Mouse (Mus musculus): ENCODE results near the gene Tspan14. TPM values are rescaled to one million over a fixed set of nuclear protein-coding genes. Genes with fewer than 3 reads are reported as not detected.

Gene Tspan14
- polyA plus RNA-seq, 1 experiment from 2014 or later = 92.5 TPM

DNA sequence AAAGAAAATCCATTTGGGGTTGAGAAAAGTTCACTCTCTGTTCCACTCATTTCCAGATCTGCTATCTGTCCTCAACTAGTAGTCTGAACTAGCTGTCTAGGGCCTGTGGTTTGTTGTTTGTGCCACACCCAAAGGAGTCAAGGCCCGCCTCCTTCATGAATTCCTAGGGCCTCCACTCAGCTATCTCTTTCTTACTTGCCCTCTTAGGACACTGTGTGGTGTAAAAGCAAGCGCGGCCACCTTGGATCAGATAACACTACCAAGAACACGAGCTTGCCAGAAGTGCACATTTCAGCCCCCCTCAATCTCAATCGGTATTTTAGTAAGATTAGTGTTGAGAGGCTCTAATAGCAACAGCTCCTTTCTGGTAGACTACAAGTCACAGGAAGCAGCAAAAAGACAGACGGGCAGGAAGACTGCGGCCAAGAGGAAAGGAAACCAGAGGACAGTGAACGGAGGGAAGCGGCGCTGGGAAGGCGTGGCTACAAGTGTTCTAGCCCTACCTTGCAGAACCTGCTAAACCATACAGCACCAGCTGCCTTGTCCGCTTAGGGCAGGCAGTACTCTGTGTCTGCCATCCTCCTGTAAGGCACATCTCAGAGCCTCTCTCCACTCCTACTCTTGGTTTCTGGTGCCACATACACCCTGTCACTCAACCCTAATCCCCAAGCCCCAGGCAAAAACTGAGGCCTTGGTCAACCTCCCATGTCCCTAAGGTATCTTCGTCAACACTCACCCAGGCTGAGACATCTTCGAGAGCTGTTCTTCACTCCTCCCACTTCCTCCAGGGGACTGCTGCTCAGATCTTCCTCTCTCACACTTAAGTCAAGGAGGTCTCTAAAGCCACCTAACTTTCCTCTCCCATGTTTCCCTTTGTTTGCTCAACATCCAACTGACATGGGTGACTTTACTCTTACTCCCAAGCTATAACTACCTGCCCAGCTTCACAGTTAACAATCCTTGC lies 18.9 kb downstream of the Tspan14 start:
- WGBS = 82% methylated on average over 14 of the region's 14 CpGs

DNA sequence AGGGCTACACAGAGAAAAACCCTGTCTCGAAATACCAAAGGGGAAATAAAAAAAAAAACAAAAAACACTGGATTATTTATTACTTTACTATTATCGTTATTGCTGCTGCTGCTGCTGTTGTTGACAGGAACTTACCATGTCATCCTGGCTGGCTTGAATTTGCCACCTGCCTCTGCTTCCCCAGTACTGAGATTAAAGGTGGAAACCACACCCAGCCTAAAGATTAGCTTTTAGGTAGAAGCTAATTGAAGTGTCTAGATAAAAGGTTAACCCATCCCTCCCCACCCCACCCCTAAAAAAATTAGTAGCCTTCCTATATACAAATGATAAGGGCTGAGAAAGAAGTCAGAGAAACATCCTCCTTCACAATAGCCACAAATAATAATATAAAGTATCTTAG lies 22.8 kb downstream of the Tspan14 start:
- Histone ChIP-seq H3K36me3 (replicated peaks; ENCODE audit: control insufficient read depth, insufficient read depth, low read depth, low read length) (no peaks in the 10 kb centered on the region; the same call in 1 of the 2 replicates), H3K4me1 (ENCODE audit: control insufficient read depth, insufficient read depth, low read length) (no peaks in the 10 kb centered on the region), H3K9ac (replicated peaks; ENCODE audit: low read length) (no peak overlapping the region), H3K4me3 (ENCODE audit: low read depth, low read length) (no peak overlapping the region), H3K27me3 (ENCODE audit: control insufficient read depth, insufficient read depth, low read length) (no peaks in the 10 kb centered on the region), H3K4me2 (ENCODE audit: low read depth, low read length) (no peak overlapping the region), H3K9me3 (replicated peaks; ENCODE audit: control insufficient read depth, low read length) (no peaks in the 10 kb centered on the region), H3K27ac (replicated peaks; ENCODE audit: low read depth, low read length) (no peak overlapping the region)
- DNase-seq (ENCODE audit: low spot score) (no peak), ATAC-seq (replicated peaks; ENCODE audit: insufficient number of reproducible peaks, low FRiP score, low TSS enrichment, low read depth) (no peak)
- WGBS = 87% methylated on average over 2 of the region's 2 CpGs

More for the DNA sequence above, 18.9 kb downstream of the Tspan14 start:
- DNase-seq (ENCODE audit: low spot score) (no peak), ATAC-seq (replicated peaks; ENCODE audit: insufficient number of reproducible peaks, low FRiP score, low TSS enrichment, low read depth) (peak; percentile 57; the same call in 1 of the 2 replicates)
- Histone ChIP-seq H3K4me1 (ENCODE audit: control insufficient read depth, insufficient read depth, low read length) (no peaks in the 10 kb centered on the region), H3K4me3 (ENCODE audit: low read depth, low read length) (no peak overlapping the region), H3K4me2 (ENCODE audit: low read depth, low read length) (no peak overlapping the region), H3K9ac (replicated peaks; ENCODE audit: low read length) (no peak overlapping the region), H3K9me3 (replicated peaks; ENCODE audit: control insufficient read depth, low read length) (no peaks in the 10 kb centered on the region), H3K27ac (replicated peaks; ENCODE audit: low read depth, low read length) (0 out of 2 replicates have a peak overlapping the region, but pooled peaks have one; percentile 38), H3K27me3 (ENCODE audit: control insufficient read depth, insufficient read depth, low read length) (no peaks in the 10 kb centered on the region), H3K36me3 (replicated peaks; ENCODE audit: control insufficient read depth, insufficient read depth, low read depth, low read length) (no peaks in the 10 kb centered on the region; the same call in 1 of the 2 replicates)

DNA sequence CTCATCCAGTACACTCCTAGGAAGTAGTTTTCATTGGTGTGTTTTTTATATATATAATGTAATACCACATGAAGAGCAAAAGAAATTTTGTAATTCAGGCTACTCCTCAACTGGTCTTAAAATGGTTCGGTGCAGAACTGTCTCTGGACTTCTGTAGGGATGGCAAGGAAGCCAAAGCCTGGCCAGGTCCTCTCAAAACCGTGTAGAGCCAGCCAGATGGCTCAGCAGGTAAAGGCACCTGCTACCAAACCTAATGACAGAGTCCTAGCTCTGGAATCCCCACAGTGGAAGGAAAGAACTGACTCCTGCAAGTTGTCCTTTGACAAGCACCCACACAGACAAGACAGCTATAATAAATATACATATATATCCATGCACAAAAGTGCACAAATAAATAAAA lies 24.2 kb downstream of the Tspan14 start:
- 81% methylated on average over 2 of the region's 2 CpGs for WGBS
- no peaks in the 10 kb centered on the region for H3K4me1 ChIP-seq (ENCODE audit: control insufficient read depth, insufficient read depth, low read length)
- no peaks in the 10 kb centered on the region for H3K9me3 ChIP-seq (replicated peaks; ENCODE audit: control insufficient read depth, low read length)
- no peak for DNase-seq (ENCODE audit: low spot score)
- no peak overlapping the region for H3K4me3 ChIP-seq (ENCODE audit: low read depth, low read length)
- no peaks in the 10 kb centered on the region for H3K27me3 ChIP-seq (ENCODE audit: control insufficient read depth, insufficient read depth, low read length)
- no peak overlapping the region for H3K4me2 ChIP-seq (ENCODE audit: low read depth, low read length)
- H3K9ac ChIP-seq (replicated peaks; ENCODE audit: low read length) = no peak overlapping the region
- no peak for ATAC-seq (replicated peaks; ENCODE audit: insufficient number of reproducible peaks, low FRiP score, low TSS enrichment, low read depth)
- no peak overlapping the region for H3K27ac ChIP-seq (replicated peaks; ENCODE audit: low read depth, low read length)
- no peaks in the 10 kb centered on the region; the same call in 1 of the 2 replicates for H3K36me3 ChIP-seq (replicated peaks; ENCODE audit: control insufficient read depth, insufficient read depth, low read depth, low read length)

DNA sequence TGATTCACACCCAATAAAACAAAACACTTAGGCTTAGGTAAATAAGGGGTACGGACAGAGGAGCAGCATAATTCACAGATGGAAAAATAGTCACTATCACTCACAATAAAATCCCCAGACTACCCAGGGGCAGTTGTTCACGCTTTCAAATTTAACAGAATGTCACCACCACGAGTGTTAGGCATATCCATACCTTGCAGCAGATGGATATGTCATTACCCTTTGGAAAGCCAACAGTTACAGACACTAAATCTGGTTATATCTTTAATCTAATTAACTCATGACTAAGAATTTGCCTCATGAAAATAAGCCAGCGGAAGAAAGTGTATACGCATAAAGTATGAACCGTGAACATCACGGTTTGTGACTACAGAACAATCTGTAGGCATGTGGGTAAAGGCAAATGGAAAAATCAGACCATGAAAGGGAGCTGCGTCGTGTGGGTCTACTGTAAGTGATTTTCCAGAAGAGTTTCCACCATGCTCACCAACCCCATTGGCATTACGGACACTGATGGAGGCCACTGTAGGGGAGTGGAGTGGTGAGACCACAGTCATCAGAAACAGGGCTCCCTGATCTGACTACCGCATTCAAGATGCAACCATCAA lies 28.1 kb downstream of the Tspan14 start:
- ATAC-seq (replicated peaks; ENCODE audit: insufficient number of reproducible peaks, low FRiP score, low TSS enrichment, low read depth) = no peak
- 90% methylated on average over 11 of the region's 11 CpGs for WGBS
- no peaks in the 10 kb centered on the region for H3K9me3 ChIP-seq (replicated peaks; ENCODE audit: control insufficient read depth, low read length)

DNA sequence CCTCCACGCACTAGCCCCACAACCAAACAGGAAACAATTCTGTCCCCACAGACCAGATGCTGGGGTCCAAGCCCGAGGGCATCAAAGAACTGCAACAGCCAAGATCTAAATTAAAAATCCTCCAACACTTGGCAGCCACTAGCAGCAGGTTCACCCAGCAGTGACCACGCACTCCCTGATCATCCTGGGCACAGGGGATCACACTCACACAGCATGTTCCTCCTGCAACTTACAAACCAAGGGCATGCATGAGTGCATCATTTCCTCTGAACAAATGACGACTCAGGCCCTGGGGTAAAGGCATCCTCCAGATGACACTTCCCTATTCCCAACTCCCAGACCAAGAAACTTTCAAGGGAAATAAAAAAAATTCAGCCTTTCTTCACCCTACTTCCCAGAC lies 29.6 kb downstream of the Tspan14 start:
- Histone ChIP-seq H3K27me3 (ENCODE audit: control insufficient read depth, insufficient read depth, low read length) (no peaks in the 10 kb centered on the region), H3K4me1 (ENCODE audit: control insufficient read depth, insufficient read depth, low read length) (no peaks in the 10 kb centered on the region)

More for the DNA sequence above, 28.1 kb downstream of the Tspan14 start:
- no peak overlapping the region for H3K4me3 ChIP-seq (ENCODE audit: low read depth, low read length)
- no peaks in the 10 kb centered on the region for H3K4me1 ChIP-seq (ENCODE audit: control insufficient read depth, insufficient read depth, low read length)
- no peak for DNase-seq (ENCODE audit: low spot score)
- no peaks in the 10 kb centered on the region for H3K36me3 ChIP-seq (replicated peaks; ENCODE audit: control insufficient read depth, insufficient read depth, low read depth, low read length)
- H3K27me3 ChIP-seq (ENCODE audit: control insufficient read depth, insufficient read depth, low read length) = no peaks in the 10 kb centered on the region
- H3K9ac ChIP-seq (replicated peaks; ENCODE audit: low read length) = no peak overlapping the region
- no peak overlapping the region for H3K27ac ChIP-seq (replicated peaks; ENCODE audit: low read depth, low read length)
- H3K4me2 ChIP-seq (ENCODE audit: low read depth, low read length) = no peak overlapping the region

DNA sequence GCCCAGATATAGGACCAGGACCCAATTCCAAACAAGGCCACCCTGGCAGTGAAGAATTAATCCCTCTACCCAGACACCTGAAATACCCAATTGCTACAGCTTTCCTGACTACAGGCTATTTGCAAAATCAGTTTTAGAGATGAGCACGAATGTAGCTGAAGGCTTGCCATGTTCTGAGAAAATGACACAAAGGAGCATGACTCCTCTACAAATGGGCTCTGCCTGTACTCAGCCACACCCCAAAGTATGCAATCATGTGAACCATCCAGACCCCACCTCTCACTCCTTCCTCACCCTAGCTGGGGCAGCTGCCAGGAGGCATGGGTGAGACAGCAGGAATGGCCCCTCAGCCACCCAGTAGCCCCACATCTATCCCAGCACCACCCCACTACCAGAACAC lies 31.1 kb downstream of the Tspan14 start:
- WGBS = 92% methylated on average over 1 of the region's 1 CpGs
- H3K4me2 ChIP-seq (ENCODE audit: low read depth, low read length) = no peak overlapping the region
- H3K27ac ChIP-seq (replicated peaks; ENCODE audit: low read depth, low read length) = no peak overlapping the region
- no peak for DNase-seq (ENCODE audit: low spot score)
- H3K9me3 ChIP-seq (replicated peaks; ENCODE audit: control insufficient read depth, low read length) = no peaks in the 10 kb centered on the region
- no peaks in the 10 kb centered on the region for H3K36me3 ChIP-seq (replicated peaks; ENCODE audit: control insufficient read depth, insufficient read depth, low read depth, low read length)
- H3K4me1 ChIP-seq (ENCODE audit: control insufficient read depth, insufficient read depth, low read length) = no peaks in the 10 kb centered on the region
- no peaks in the 10 kb centered on the region for H3K27me3 ChIP-seq (ENCODE audit: control insufficient read depth, insufficient read depth, low read length)
- H3K9ac ChIP-seq (replicated peaks; ENCODE audit: low read length) = no peak overlapping the region
- no peak overlapping the region for H3K4me3 ChIP-seq (ENCODE audit: low read depth, low read length)
- ATAC-seq (replicated peaks; ENCODE audit: insufficient number of reproducible peaks, low FRiP score, low TSS enrichment, low read depth) = no peak

More for the DNA sequence above, 29.6 kb downstream of the Tspan14 start:
- Histone ChIP-seq H3K4me3 (ENCODE audit: low read depth, low read length) (no peak overlapping the region), H3K9me3 (replicated peaks; ENCODE audit: control insufficient read depth, low read length) (no peaks in the 10 kb centered on the region), H3K27ac (replicated peaks; ENCODE audit: low read depth, low read length) (no peak overlapping the region), H3K9ac (replicated peaks; ENCODE audit: low read length) (no peak overlapping the region), H3K36me3 (replicated peaks; ENCODE audit: control insufficient read depth, insufficient read depth, low read depth, low read length) (no peaks in the 10 kb centered on the region), H3K4me2 (ENCODE audit: low read depth, low read length) (no peak overlapping the region)
- no peak for DNase-seq (ENCODE audit: low spot score)
- no peak for ATAC-seq (replicated peaks; ENCODE audit: insufficient number of reproducible peaks, low FRiP score, low TSS enrichment, low read depth)
- WGBS = 66% methylated on average over 4 of the region's 4 CpGs

DNA sequence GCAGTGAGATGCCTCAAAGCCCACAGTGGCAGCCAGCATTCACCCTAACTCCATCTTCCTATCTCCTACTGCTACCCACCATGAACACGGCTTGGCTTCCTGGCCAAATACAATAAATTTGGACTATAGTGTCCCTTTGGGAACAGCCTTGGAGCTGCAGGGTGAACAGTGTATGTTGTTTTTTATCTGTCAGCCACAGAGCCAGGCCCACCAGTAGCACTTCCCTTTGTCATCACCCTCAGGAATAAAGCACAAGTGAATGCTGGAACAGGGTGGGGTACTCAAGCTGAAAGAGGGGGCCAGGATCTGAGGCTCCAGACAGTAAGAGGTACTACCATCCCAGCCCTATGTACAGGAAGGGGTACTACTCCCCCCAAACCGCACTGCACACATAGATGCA lies 31.6 kb downstream of the Tspan14 start:
- H3K4me2 ChIP-seq (ENCODE audit: low read depth, low read length) = no peak overlapping the region
- no peak for ATAC-seq (replicated peaks; ENCODE audit: insufficient number of reproducible peaks, low FRiP score, low TSS enrichment, low read depth)
- no peaks in the 10 kb centered on the region for H3K4me1 ChIP-seq (ENCODE audit: control insufficient read depth, insufficient read depth, low read length)
- DNase-seq (ENCODE audit: low spot score) = no peak
- no peak overlapping the region for H3K9ac ChIP-seq (replicated peaks; ENCODE audit: low read length)
- H3K27ac ChIP-seq (replicated peaks; ENCODE audit: low read depth, low read length) = no peak overlapping the region
- WGBS = 92% methylated on average over 2 of the region's 2 CpGs
- H3K4me3 ChIP-seq (ENCODE audit: low read depth, low read length) = no peak overlapping the region
- no peaks in the 10 kb centered on the region for H3K9me3 ChIP-seq (replicated peaks; ENCODE audit: control insufficient read depth, low read length)
- no peaks in the 10 kb centered on the region for H3K36me3 ChIP-seq (replicated peaks; ENCODE audit: control insufficient read depth, insufficient read depth, low read depth, low read length)
- H3K27me3 ChIP-seq (ENCODE audit: control insufficient read depth, insufficient read depth, low read length) = no peaks in the 10 kb centered on the region

DNA sequence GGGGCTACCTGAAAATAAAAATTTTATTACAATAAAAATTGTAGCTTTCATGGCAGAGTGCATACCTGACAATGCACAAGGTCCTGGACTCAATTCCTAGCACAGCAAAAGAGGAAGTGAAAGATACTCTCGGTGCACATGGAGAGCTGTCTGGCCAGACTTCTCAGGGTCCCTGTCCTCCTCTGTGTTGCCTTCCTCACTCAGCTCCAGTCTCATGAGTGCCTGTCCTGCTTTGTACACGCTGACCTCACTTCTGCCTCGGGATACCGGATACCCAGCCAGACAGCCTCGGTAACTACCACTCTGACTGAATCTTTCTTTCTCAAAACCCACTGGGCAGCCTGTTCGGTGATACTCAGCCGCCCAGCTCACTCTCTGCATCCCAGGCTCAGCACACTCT lies 33.3 kb downstream of the Tspan14 start:
- H3K4me1 ChIP-seq (ENCODE audit: control insufficient read depth, insufficient read depth, low read length) = no peaks in the 10 kb centered on the region
- no peak overlapping the region for H3K4me3 ChIP-seq (ENCODE audit: low read depth, low read length)
- no peaks in the 10 kb centered on the region for H3K36me3 ChIP-seq (replicated peaks; ENCODE audit: control insufficient read depth, insufficient read depth, low read depth, low read length)
- no peaks in the 10 kb centered on the region for H3K9me3 ChIP-seq (replicated peaks; ENCODE audit: control insufficient read depth, low read length)
- 77% methylated on average over 7 of the region's 7 CpGs for WGBS
- H3K27me3 ChIP-seq (ENCODE audit: control insufficient read depth, insufficient read depth, low read length) = no peaks in the 10 kb centered on the region
- no peak for ATAC-seq (replicated peaks; ENCODE audit: insufficient number of reproducible peaks, low FRiP score, low TSS enrichment, low read depth)
- H3K4me2 ChIP-seq (ENCODE audit: low read depth, low read length) = no peak overlapping the region
- DNase-seq (ENCODE audit: low spot score) = no peak
- H3K27ac ChIP-seq (replicated peaks; ENCODE audit: low read depth, low read length) = no peak overlapping the region
- H3K9ac ChIP-seq (replicated peaks; ENCODE audit: low read length) = no peak overlapping the region
